Mouse (Mus musculus) CH12.LX (cell line): ENCODE measurements around the gene Gipc2.

ENCODE experiments used
- CTCF ChIP-seq, 2 experiments: IDR thresholded peaks in 1 of 2; conservative IDR thresholded peaks in 1 of 2; 2 replicates each; pipeline ENCODE4 v1.5.1; 2011 to 2012; ENCODE audit warnings: low read depth in 2 of 2, low read length in 2 of 2, improper control_type of control experiment in 1 of 2, inconsistent platforms in 1 of 2, mild to moderate bottlenecking in 1 of 2, moderate library complexity in 1 of 2
- EP300 ChIP-seq: IDR thresholded peaks from 2 replicates; pipeline ENCODE4 v1.6.1; 2011; ENCODE audit warnings: low read length, improper control_type of control experiment
- ETS1 ChIP-seq: conservative IDR thresholded peaks from 2 replicates; pipeline ENCODE4 v1.6.1; 2012; ENCODE audit warnings: low read depth, mild to moderate bottlenecking, inconsistent platforms, low read length, improper control_type of control experiment, moderate library complexity
- JUND ChIP-seq: conservative IDR thresholded peaks from 2 replicates; pipeline ENCODE4 v1.6.1; 2011; ENCODE audit warnings: low read depth, low read length, improper control_type of control experiment
- KAT2A ChIP-seq: IDR thresholded peaks from 2 replicates; pipeline ENCODE4 v1.6.1; 2012; ENCODE audit warnings: low read length, improper control_type of control experiment, inconsistent platforms; ENCODE audit not compliant: insufficient replicate concordance
- MAFK ChIP-seq: IDR thresholded peaks from 2 replicates; pipeline ENCODE4 v1.6.1; 2011; ENCODE audit warnings: low read length, improper control_type of control experiment; ENCODE audit not compliant: insufficient replicate concordance
- MAZ ChIP-seq: IDR thresholded peaks from 2 replicates; pipeline ENCODE4 v1.6.1; 2012; ENCODE audit warnings: low read depth, mild to moderate bottlenecking, inconsistent platforms, low read length, improper control_type of control experiment, moderate library complexity
- POLR2A ChIP-seq: IDR thresholded peaks from 2 replicates; pipeline ENCODE4 v1.6.1; 2011; ENCODE audit warnings: low read depth, mild to moderate bottlenecking, improper control_type of control experiment, low read length
- POLR2AphosphoS2 ChIP-seq: IDR thresholded peaks from 2 replicates; pipeline ENCODE4 v1.6.1; 2011; ENCODE audit warnings: low read depth, low read length, improper control_type of control experiment
- USF2 ChIP-seq: conservative IDR thresholded peaks from 2 replicates; pipeline ENCODE4 v1.6.1; 2011; ENCODE audit warnings: low read depth, low read length, improper control_type of control experiment
- ZC3H11A ChIP-seq: IDR thresholded peaks from 2 replicates; pipeline ENCODE4 v1.6.1; 2012; ENCODE audit warnings: low read depth, mild to moderate bottlenecking, inconsistent platforms, low read length, improper control_type of control experiment

- TF ChIP-seq POLR2A = no peak
- TF ChIP-seq MAZ = no peak
- TF ChIP-seq CTCF (conservative IDR thresholded peaks at IDR 0.05 in 1 of 2, IDR thresholded peaks at IDR 0.05 in 1 of 2; ENCODE audit: low read depth in 2 of 2, low read length in 2 of 2) = no peak
- TF ChIP-seq USF2 = no peak
- TF ChIP-seq KAT2A = no peak
- TF ChIP-seq EP300 = no peak
- no peak for TF ChIP-seq ETS1
- TF ChIP-seq MAFK = no peak
- no peak for TF ChIP-seq JUND
- no peak for TF ChIP-seq ZC3H11A
- no peak for TF ChIP-seq POLR2AphosphoS2
These were observed 59.5 kb downstream of the Gipc2 start for GRCm38 (mm10) chr3:152106225-152107148.
